Mouse (Mus musculus): ENCODE measurements around the gene Gm42791.

Gm42791 gene

GRCm38 (mm10) chr5:148867171-148867570 is 127.8 kb downstream of the Gm42791 start:
- no peak for DNase-seq

GRCm38 (mm10) chr5:148866571-148866970 is 128.4 kb downstream of the Gm42791 start:
- no peak for DNase-seq

GRCm38 (mm10) chr5:148863409-148863808 is 131.5 kb downstream of the Gm42791 start:
- DNase-seq, result no peak

- DNase-seq, result no peak
Measured at GRCm38 (mm10) chr5:148862853-148863252, 132.1 kb downstream of the Gm42791 start.

GRCm38 (mm10) chr5:148862136-148862535 is 132.8 kb downstream of the Gm42791 start:
- no peak for DNase-seq

GRCm38 (mm10) chr5:148857522-148857921 is 137.4 kb downstream of the Gm42791 start:
- no peak for DNase-seq

- DNase-seq, result no peak
Measured at GRCm38 (mm10) chr5:148855047-148855446, 139.9 kb downstream of the Gm42791 start.

- no peak for DNase-seq
Measured at GRCm38 (mm10) chr5:148854166-148854565, 140.8 kb downstream of the Gm42791 start.

GRCm38 (mm10) chr5:148849516-148849915 is 145.4 kb downstream of the Gm42791 start:
- DNase-seq, result peak in 1 of 2 experiments; percentile 18

GRCm38 (mm10) chr5:148847032-148847431 is 147.9 kb downstream of the Gm42791 start:
- no peak for DNase-seq

All from kidney, adult 8-10 months (tissue).